Mouse (Mus musculus): ENCODE data around the gene Slfn2.

The Slfn2 gene

DNA sequence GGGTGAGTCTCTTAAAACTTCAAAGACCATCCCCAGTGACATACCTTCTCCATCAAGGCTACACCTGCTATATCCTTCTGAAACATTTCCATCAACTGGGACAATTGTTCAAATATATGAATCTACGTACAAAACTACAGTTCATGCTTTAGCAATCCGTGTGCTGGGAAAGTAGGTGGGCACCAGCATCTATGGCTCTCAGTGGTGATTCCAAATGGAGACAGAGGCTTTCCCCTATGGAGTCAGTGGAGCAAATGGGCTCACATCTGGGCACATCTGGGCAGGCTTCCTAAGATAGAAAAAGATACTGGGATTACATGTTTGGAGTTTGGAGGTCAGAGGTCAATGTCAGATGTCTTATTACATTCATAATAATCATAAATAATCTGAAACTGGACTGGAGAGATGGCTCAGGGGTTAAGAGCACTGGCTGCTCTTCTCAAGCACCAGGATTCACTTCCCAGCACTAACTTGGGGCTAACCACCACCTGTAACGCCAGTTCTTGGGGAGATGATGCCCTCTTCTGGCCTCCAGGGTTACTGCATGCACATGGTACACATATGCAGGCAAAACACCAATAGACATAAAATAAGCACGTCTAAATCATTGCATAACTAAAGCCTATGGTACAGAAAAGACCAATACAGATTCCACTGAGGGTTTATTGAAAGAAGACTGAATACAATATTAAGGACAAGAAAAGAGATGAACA is 3.2 kb downstream of the Slfn2 start:
- in situ Hi-C loops (cut with MboI; ENCODE audit: unreplicated experiment in 2 of 2), result no loop called here

DNA sequence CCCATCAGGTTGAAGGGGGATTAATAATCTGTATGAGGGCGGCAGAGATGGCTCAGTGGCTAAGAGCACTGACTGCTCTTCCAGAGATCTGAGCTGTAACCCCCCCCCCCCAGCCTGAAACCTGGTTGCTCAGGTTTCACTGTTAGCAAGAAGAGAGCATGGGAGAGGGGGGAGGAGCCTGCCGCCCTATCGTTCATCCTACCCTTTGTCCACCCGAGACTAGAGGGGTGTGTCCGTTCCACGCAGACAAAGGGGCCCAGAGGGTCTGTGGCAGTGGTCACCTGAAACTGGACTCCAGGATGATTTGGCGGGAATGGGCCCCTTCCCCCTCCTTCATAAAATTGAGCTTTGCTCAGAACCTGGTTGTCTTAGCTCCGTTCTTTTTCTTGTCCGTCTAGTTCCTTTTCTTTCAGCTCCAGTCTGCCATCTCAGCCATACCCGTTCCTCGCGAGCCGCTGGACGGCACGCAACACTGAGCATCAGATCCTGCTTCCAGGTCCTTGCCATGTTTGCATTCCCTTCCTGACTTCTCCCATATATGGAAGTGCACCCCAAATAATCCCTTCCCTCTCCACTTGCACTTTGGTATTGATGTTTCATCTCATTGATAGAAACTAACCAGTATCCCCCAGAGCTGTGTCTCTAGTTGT is 5.5 kb downstream of the Slfn2 start:
- in situ Hi-C loops (cut with MboI; ENCODE audit: unreplicated experiment in 2 of 2), result no loop called here

DNA sequence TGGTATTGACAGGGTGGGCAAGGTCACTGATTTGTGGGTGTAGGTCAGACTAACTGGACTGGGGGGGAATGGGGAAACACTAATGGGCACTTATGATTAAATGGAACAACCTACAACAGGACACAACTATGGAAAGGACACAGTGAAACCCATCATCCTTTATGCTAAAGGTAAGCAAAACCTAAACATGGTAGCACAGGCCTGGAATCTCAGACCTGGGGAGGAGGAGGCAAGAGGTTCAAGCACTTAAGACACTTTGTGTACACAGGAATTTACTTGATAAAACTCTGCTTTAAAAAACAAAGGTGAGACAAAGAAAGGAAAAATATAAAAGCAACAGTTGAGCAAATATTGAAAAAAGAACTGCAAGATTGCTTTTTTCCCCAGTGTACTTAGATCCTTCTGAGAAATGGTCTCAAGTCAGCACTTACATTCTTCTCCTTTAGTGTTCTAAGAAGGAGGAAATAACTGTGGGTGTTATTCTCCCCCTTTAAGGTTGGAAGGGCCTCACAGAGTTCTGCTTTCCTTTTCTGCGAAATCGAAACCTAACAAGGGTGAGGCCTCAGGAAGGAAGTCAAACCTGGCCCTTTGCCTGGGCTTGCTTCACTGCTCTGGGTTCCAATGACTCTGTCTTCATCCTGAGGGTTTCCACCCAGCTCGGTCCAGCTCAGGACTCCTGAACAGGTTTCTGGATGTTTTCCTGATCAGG is 13.0 kb downstream of the Slfn2 start:
- in situ Hi-C loops (cut with MboI; ENCODE audit: unreplicated experiment in 2 of 2), result no loop called here

DNA sequence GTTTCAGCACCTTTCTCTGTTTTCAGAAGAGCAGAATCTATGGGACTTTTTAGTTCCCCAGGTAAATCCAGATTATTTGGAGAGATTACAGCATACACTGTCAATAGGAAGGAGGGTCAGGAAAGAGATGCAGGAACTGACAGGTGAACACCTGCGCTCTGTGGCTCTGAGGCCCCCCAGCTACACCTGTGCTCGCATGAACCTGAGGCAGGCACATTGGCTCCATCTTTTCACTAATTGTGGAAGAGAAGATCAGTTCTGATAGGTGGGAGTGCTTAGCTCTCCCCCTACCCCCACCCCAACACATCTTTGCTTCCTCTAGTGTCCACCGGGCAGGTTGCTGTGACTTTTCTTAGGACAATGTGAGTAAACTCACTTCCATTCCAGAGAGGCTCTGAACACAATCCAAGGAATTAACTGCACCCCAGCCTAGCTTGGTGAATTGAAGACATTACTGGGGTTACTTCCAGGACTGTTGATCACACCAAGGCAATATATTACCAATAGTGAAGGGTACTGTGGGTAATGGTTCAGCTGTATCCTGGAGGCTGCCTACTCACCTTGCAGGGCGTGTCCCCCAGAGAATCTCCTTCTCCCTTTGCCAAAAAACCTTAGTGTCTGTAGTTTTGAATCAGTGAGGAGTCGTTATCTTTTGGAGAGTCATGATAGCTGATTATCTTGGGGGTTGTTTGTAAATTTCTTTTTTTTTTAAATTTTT is 13.7 kb downstream of the Slfn2 start:
- in situ Hi-C loops (cut with MboI; ENCODE audit: unreplicated experiment in 2 of 2), result no loop called here

DNA sequence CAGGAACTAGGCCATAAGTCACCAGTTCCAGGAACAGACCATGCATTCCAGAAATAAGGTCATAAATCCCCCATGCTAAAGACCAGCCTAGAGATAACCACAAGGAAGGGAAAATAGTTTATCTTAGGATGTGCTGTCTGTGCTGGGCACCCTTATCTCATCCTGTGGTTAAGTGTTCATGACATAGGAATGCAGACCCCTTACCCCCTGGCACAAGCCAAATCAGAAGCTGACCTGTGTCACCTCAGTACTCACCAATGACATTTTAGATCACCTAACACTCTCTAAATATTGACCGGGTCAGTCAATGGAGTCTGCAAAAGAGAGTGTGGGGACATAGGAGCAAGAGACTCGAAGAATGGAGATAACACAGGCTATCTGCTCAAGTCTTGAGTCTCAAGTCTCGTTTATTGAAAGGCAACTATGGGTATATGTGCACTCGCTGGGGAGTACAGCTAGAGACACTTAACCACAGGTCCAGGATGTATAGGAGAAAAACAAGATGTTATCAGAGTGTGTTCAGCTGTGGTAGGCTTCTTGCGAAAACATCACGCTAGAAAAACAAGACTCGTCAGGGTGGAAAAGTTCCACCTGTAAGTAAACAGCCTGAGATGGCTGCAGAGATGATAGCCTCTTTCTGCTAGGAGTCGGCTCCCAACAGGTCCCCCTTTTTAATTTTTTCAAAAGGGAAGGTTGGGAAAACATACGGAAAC is 14.7 kb downstream of the Slfn2 start:
- in situ Hi-C loops (cut with MboI; ENCODE audit: unreplicated experiment in 2 of 2), result loop anchor here in 1 of 2 experiments (10.0 kb wide), 1 partner anchor 655 kb away; no protein-coding TSS in a partner anchor

DNA sequence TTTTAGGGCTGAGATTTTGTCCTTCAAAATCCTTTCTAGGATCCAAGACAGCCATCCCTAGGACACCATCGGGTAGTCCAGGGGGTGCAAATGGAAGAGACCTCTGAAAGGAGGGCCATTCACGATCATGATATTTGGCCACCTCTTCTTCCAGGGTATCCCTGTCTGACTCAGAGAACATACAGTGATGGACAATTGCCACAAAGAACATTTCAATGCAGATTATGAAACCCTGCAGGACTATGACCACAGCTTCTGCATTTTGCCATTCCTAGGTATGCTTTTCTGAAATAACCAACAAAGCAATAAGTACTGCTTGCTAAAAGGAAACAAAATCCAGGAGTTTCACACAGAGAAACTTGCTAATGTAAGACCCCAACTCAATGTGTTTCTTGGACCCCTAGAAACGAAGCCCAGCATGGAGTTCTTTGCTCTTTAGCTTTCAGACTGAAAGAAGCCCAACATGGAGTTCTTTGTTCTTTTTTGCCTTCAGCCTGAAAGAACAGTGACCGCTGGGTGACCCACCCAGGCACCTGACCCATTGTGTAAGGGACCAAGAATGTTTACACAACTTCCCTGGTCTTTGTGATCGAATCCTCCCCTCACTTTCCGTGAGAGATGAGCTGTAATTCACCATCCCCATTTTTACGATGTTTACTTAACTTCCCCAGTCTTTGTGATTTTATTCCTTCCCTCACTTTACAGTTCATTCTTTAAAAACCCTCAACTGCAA is 18.0 kb downstream of the Slfn2 start:
- in situ Hi-C loops (cut with MboI; ENCODE audit: unreplicated experiment in 2 of 2), result loop anchor here in 1 of 2 experiments (10.0 kb wide), 1 partner anchor 658 kb away; no protein-coding TSS in a partner anchor

GRCm38 (mm10) chr11:83084161-83084560 is 19.2 kb downstream of the Slfn2 start:
- in situ Hi-C loops (cut with MboI; ENCODE audit: unreplicated experiment in 2 of 2), result loop anchor here in 1 of 2 experiments (10.0 kb wide), 1 partner anchor 659 kb away; no protein-coding TSS in a partner anchor

GRCm38 (mm10) chr11:83084761-83085160 is 19.8 kb downstream of the Slfn2 start:
- in situ Hi-C loops (cut with MboI; ENCODE audit: unreplicated experiment in 2 of 2), result loop anchor here in 1 of 2 experiments (10.0 kb wide), 1 partner anchor 660 kb away; no protein-coding TSS in a partner anchor

DNA sequence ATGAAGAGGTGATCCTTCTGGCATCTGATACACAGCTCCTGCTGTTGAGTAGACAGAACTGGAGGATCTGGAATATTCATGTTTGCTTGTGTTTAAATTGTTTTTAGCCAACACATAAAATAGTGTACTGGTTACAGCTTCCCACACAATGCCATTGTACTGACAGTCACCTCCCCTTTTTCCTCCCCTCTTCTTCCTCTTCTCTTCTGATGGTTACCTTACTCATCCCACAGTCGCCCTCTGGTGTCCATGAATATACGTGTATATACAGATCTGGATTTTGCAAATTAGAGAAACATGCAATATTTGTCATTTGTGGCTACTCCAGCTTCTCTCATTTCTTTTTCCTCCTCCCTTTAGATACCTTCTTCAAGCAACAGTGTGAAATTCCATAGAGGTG is 50.2 kb downstream of the Slfn2 start:
- in situ Hi-C loops (cut with MboI; ENCODE audit: unreplicated experiment in 2 of 2), result loop anchor here (25.0 kb wide), 2 partner anchors 97 to 153 kb away; partner anchors contain the start of gene Slfn5 (in 1 of the 2)

DNA sequence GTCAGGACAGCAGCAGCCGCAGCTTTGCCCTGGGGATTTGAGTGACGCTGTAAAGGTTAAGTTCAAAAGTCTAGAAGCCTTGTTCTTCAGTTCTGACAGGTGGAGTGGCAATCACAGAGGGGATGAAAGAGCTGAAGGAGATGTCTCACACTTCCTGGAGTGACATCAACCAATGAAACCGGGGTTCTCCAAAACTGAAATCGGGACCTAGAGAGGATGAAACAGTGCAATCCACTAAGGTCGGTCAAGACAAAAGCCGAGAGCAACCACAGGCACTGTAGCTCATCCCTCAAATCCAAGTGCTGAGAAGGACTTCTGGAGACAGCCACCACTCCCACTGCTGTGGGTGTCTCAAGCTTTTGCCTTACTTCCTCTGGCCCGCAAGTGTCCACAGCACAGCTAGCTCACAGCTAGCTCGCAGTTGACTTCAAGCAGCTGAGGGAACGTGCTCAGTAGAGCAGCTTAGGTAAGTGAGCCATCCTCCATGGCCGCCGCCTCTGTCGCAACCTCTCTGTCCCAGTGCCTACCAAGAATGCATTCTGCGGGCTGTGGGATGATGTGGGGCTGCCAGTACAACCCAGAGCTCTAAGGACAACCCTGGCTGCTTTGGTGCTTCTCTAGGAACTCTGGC is 51.8 kb downstream of the Slfn2 start, which contains the start of gene Slfn1:
Slfn1 (plus strand) TSS at position 253 of the 631 bp plus-strand sequence.
- in situ Hi-C loops (cut with MboI; ENCODE audit: unreplicated experiment in 2 of 2), result loop anchor here (25.0 kb wide), 2 partner anchors 96 to 154 kb away; partner anchors contain the start of gene Slfn5 (in 1 of the 2)

GRCm38 (mm10) chr11:83118056-83118455 is 53.1 kb downstream of the Slfn2 start:
- in situ Hi-C loops (cut with MboI; ENCODE audit: unreplicated experiment in 2 of 2), result loop anchor here (25.0 kb wide), 2 partner anchors 94 to 156 kb away; partner anchors contain the start of gene Slfn5 (in 1 of the 2)
